Mouse (Mus musculus) testis, adult 2 months (tissue): ENCODE measurements around the gene Adgrb3. TPM values are rescaled to one million over a fixed set of nuclear protein-coding genes. Genes with fewer than 3 reads are reported as not detected.

Experiments
- H3K27ac ChIP-seq: fragments of 200-500 bp; 2 replicates; pipeline ENCODE4 v1.5.1; 2012; ENCODE audit warnings: low read depth, low read length; ENCODE audit not compliant: control insufficient read depth, insufficient read depth
- H3K27me3 ChIP-seq: fragments of 200-500 bp; 2 replicates; pipeline ENCODE4 v1.6.1; 2012; ENCODE audit warnings: mild to moderate bottlenecking, low read length, moderate library complexity; ENCODE audit not compliant: control insufficient read depth, insufficient read depth
- H3K36me3 ChIP-seq: fragments of 200-500 bp; 2 replicates; pipeline ENCODE4 v1.6.1; 2012; ENCODE audit warnings: mild to moderate bottlenecking, low read length; ENCODE audit not compliant: control insufficient read depth, insufficient read depth
- H3K4me1 ChIP-seq: fragments of 200-500 bp; 2 replicates; pipeline ENCODE4 v1.6.1; 2012; ENCODE audit warnings: low read length; ENCODE audit not compliant: control insufficient read depth, insufficient read depth
- H3K4me3 ChIP-seq: fragments of 200-500 bp; 2 replicates; pipeline ENCODE4 v1.5.1; 2012; ENCODE audit warnings: low read depth, mild to moderate bottlenecking, low read length, moderate library complexity, mixed read lengths; ENCODE audit not compliant: control insufficient read depth
- CTCF ChIP-seq: fragments of 200-500 bp; IDR thresholded peaks from 2 replicates; pipeline ENCODE4 v1.5.1; 2012; ENCODE audit warnings: low read depth, mild to moderate bottlenecking, inconsistent platforms, low read length, moderate library complexity; ENCODE audit not compliant: control insufficient read depth, insufficient read depth, insufficient replicate concordance
- POLR2A ChIP-seq: fragments of 200-500 bp; IDR thresholded peaks from 2 replicates; pipeline ENCODE4 v1.6.1; 2012; ENCODE audit warnings: low read depth, mild to moderate bottlenecking, inconsistent platforms, low read length, moderate library complexity; ENCODE audit not compliant: control insufficient read depth
- polyA plus RNA-seq: library from polyadenylated mRNA; depleted of rRNA; stranded (reverse); fragments of >200 nt; gene quantifications from 2 replicates; pipeline ENCODE4 v1.2.3, GENCODE M21; 2012

Adgrb3 gene
- polyA plus RNA-seq, 1 experiment: 0.40 TPM

DNA sequence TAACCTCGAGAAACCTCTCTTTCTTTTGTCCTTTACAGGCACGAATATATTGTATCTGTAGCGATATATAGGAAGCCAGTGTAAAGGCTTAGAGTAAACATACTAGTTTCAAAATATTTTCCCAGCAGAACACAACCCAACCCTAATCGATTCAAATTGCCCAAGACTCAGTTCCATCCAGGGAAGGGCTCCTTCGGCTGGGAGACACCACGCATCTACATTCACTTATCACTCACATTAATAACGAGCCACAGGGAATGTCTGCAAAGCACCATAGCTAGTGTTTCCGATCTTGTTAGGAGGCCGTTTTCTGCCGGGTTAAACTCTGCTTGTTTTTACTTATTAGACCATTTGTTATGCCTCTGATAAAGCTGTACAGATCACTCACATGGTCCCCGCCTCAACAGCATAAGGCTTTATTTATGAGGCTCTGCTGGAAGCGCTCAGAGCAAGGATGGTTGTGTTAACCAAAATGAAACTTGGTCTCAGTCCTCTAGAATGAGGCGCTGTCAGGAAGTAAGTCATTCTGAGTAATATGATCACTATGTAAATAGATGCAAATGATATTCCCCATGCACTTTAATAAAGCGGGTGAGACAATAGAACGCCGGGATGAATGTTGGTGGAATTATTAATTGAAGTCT lies 399.2 kb downstream of the Adgrb3 start:
- TF ChIP-seq CTCF: no peak
- TF ChIP-seq POLR2A: no peak
- no peaks in the 10 kb centered on the region for H3K4me1 ChIP-seq
- H3K27ac ChIP-seq: no peak overlapping the region
- H3K36me3 ChIP-seq: no peaks in the 10 kb centered on the region
- no peak overlapping the region for H3K4me3 ChIP-seq
- H3K27me3 ChIP-seq: no peaks in the 10 kb centered on the region

DNA sequence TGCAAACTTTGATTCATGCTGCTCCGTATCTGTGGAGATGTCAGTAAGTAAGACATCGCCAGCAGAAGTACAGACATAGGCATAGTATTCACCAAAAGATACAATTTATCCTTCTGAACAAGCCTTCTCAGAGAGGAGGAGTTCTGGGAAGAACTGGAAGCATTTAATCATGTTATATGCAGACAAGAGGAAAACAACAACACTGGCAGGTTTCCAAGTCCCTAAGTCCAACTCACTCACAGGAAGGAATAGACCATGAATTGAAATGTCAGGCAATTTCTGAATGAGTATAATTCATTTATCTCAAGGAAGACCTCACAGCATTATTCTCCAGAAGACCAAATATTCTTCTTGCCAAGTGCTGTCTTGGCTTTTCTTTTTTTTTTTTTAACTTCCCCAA lies 408.8 kb downstream of the Adgrb3 start:
- no peak overlapping the region for H3K27ac ChIP-seq
- no peak for TF ChIP-seq POLR2A
- no peak for TF ChIP-seq CTCF
- H3K4me3 ChIP-seq: no peak overlapping the region
- H3K36me3 ChIP-seq: no peaks in the 10 kb centered on the region
- H3K27me3 ChIP-seq: no peaks in the 10 kb centered on the region
- H3K4me1 ChIP-seq: no peaks in the 10 kb centered on the region

DNA sequence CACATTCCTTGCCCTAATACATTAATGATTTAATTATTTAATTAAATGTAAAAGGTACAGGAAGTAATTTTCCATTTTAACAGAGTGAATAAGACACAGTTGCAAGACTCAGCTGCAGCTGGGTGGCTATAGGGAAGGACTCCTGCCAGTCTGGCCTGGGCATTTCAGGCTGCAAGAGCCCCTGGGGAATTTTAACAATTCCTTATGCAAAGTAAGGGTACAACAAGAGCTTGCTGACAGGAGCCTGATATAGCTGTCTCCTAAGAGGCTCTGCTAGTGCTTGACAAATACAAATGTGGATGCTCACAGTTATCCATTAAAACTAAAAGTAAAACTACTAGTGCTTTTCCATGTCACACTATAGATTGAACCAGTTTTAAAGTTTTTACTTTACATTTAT lies 410.1 kb downstream of the Adgrb3 start:
- Histone ChIP-seq H3K36me3 (no peaks in the 10 kb centered on the region), H3K27ac (no peak overlapping the region), H3K27me3 (no peaks in the 10 kb centered on the region), H3K4me3 (no peak overlapping the region), H3K4me1 (no peaks in the 10 kb centered on the region)
- TF ChIP-seq CTCF (no peak), POLR2A (no peak)

DNA sequence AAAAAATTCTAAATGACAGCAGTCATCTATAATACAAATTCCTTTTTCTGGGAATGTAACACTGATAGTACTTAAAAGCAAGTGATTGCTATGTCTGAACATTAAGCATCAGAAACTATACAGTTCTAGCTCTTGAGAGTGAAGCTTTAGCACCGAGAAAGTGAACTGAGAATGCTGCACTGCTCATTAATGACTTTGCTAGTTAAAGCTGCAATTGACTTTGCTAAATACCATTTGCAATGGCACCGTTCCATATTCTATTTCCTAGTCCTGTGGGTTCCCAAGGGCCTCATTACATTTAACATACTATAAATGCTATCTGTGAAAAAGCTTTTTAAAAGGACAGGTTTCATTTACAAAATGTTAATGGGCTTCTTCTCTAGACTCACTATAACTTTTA lies 414.4 kb downstream of the Adgrb3 start:
- Histone ChIP-seq H3K4me3 (no peak overlapping the region), H3K27ac (no peak overlapping the region), H3K27me3 (no peaks in the 10 kb centered on the region), H3K4me1 (no peaks in the 10 kb centered on the region), H3K36me3 (no peaks in the 10 kb centered on the region)
- no peak for TF ChIP-seq POLR2A
- TF ChIP-seq CTCF: no peak

GRCm38 (mm10) chr1:25364186-25364585 lies 465.3 kb downstream of the Adgrb3 start:
- H3K4me1 ChIP-seq: no peaks in the 10 kb centered on the region
- no peak overlapping the region for H3K4me3 ChIP-seq
- TF ChIP-seq POLR2A: no peak
- TF ChIP-seq CTCF: no peak
- H3K27me3 ChIP-seq: no peaks in the 10 kb centered on the region
- no peak overlapping the region for H3K27ac ChIP-seq
- H3K36me3 ChIP-seq: no peaks in the 10 kb centered on the region

- TF ChIP-seq POLR2A (no peak), CTCF (no peak)
- Histone ChIP-seq H3K27me3 (no peaks in the 10 kb centered on the region), H3K4me3 (no peak overlapping the region), H3K27ac (no peak overlapping the region), H3K4me1 (no peaks in the 10 kb centered on the region), H3K36me3 (no peaks in the 10 kb centered on the region)
Measured at GRCm38 (mm10) chr1:25358554-25358953, 471.0 kb downstream of the Adgrb3 start.

DNA sequence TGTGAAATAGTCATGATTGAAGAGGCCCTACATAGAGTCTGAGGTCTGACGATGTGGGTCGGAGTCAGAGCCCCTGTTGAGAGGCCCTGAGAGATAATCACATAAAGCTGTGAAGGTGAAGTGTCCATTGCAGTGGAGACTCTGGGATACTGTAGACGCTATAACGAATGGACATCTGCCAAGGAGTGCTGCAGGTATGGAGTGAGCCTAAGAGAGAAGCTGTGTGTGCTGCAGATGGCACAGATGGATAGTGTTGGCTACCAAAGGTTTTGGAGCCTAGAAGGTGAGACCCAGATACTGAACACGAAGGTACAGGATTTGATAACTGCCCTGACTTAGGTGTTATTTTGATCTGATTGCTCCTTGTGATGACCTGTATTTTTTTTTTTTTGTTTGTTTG lies 474.0 kb downstream of the Adgrb3 start:
- Histone ChIP-seq H3K27ac (no peak overlapping the region), H3K4me1 (no peaks in the 10 kb centered on the region), H3K27me3 (no peaks in the 10 kb centered on the region), H3K4me3 (no peak overlapping the region), H3K36me3 (no peaks in the 10 kb centered on the region)
- TF ChIP-seq POLR2A (no peak), CTCF (no peak)
